Mouse (Mus musculus) embryonic facial prominence, embryonic 11.5 days (tissue): ENCODE measurements at regions not wholly inside any gene's neighbourhood (a gene's known extent, or its start where the extent isn't known, plus 50 kb on each side); places are given as distances from the start of the nearest gene placed in this dataset.

Experiments used
- ATAC-seq: fragments of 200-750 bp; cut with Nextera tagmentation; replicated peaks from 2 replicates; pipeline ENCODE4 v1.8.0; 2017; ENCODE audit warnings: low read depth; ENCODE audit not compliant: insufficient number of reproducible peaks, low FRiP score, low TSS enrichment
- DNase-seq: peaks from one replicate; pipeline ENCODE4 v3.0.0-alpha.2; 2015; ENCODE audit warnings: low spot score
- H3K27ac ChIP-seq: fragments of 300-500 bp; sonication (generic); replicated peaks from 2 replicates; pipeline ENCODE4 v1.5.1; 2014; ENCODE audit warnings: mild to moderate bottlenecking, low read depth, low read length, control low read depth
- H3K27me3 ChIP-seq: fragments of 300-500 bp; sonication (generic); 2 replicates; pipeline ENCODE4 v1.6.1; 2014; ENCODE audit warnings: mild to moderate bottlenecking, low read length, moderate library complexity, mixed read lengths; ENCODE audit not compliant: control insufficient read depth, insufficient read depth
- H3K36me3 ChIP-seq: fragments of 300-500 bp; sonication (generic); replicated peaks from 2 replicates; pipeline ENCODE4 v1.6.1; 2014; ENCODE audit warnings: low read depth, mild to moderate bottlenecking, low read length, moderate library complexity, mixed read lengths; ENCODE audit not compliant: control insufficient read depth, insufficient read depth
- H3K4me1 ChIP-seq: fragments of 300-500 bp; sonication (generic); 2 replicates; pipeline ENCODE4 v1.6.1; 2014; ENCODE audit warnings: low read length, mixed read lengths; ENCODE audit not compliant: control insufficient read depth, insufficient read depth
- H3K4me2 ChIP-seq: fragments of 300-500 bp; sonication (generic); 2 replicates; pipeline ENCODE4 v1.6.1; 2014; ENCODE audit warnings: low read depth, mild to moderate bottlenecking, control low read depth, low read length, moderate library complexity
- H3K4me3 ChIP-seq: fragments of 300-500 bp; sonication (generic); 2 replicates; pipeline ENCODE4 v1.5.1; 2014; ENCODE audit warnings: low read depth, low read length, control low read depth
- H3K9ac ChIP-seq: fragments of 300-500 bp; sonication (generic); replicated peaks from 2 replicates; pipeline ENCODE4 v1.6.1; 2014; ENCODE audit warnings: mild to moderate bottlenecking, control low read depth, low read length
- H3K9me3 ChIP-seq: fragments of 300-500 bp; sonication (generic); replicated peaks from 2 replicates; pipeline ENCODE4 v1.6.1; 2016; ENCODE audit warnings: mild to moderate bottlenecking, low read length, inconsistent platforms, mixed read lengths; ENCODE audit not compliant: control insufficient read depth
- WGBS: fragments of 180-500 bp; shearing (Covaris S2); extraction: QIAGEN DNeasy Blood & Tissue Kit; methylation state at CpG from one replicate; pipeline ENCODE4 v1.1.7; 2014; 5-methylcytosine and 5-hydroxymethylcytosine counted together

DNA sequence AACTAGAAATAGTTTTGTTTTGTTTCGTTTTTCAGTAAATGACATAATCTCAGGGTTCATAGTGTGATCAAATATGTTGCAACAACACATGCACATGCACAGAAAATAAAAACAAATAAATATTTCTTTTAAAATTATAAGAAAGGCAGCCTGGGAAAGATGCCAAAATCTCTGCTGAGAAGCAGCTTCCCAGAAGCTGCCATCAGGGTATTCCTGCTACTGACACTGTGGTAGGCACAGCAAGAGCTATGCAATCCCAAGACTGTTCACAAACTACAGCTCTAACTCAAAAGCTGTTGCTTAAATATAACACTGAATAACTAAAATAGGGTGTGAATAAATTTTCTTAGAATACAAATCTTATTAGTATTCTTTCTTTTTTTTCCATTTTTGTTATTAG is 570.7 kb upstream of the Lmcd1 start:
- H3K36me3 ChIP-seq, result no peaks in the 10 kb centered on the region
- WGBS, result 76% methylated on average over 1 of the region's 1 CpGs
- no peak overlapping the region for H3K4me2 ChIP-seq
- ATAC-seq, result no peak
- H3K27ac ChIP-seq, result no peak overlapping the region
- H3K4me1 ChIP-seq, result no peaks in the 10 kb centered on the region
- H3K27me3 ChIP-seq, result no peaks in the 10 kb centered on the region
- no peak overlapping the region for H3K4me3 ChIP-seq
- DNase-seq, result no peak
- no peak overlapping the region for H3K9ac ChIP-seq
- H3K9me3 ChIP-seq, result no peaks in the 10 kb centered on the region

DNA sequence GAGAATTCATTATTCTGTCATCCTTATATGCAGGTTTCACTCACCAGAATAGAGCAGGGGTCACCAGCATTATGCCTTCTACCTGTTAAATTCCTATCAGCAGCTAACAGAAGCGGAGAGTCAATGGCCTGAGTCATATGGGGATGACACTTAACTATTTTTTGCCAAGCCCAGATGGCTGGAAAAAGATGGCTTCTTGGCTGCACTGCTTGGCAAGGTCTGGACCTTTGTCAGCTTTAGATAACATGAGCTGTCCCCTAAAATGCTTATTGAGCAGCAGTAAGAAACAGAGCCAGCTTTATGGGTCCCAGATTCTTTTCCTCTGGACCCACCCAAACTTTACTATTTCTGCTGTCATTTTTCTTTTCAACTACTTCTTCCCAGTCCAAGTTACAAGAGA is 565.3 kb upstream of the Lmcd1 start:
- ATAC-seq, result no peak
- Histone ChIP-seq H3K27ac (no peak overlapping the region), H3K27me3 (no peaks in the 10 kb centered on the region), H3K4me3 (no peak overlapping the region), H3K36me3 (no peaks in the 10 kb centered on the region), H3K9me3 (no peaks in the 10 kb centered on the region), H3K4me2 (no peak overlapping the region), H3K4me1 (no peaks in the 10 kb centered on the region), H3K9ac (no peak overlapping the region)
- DNase-seq, result no peak
- 86% methylated on average over 1 of the region's 1 CpGs for WGBS

DNA sequence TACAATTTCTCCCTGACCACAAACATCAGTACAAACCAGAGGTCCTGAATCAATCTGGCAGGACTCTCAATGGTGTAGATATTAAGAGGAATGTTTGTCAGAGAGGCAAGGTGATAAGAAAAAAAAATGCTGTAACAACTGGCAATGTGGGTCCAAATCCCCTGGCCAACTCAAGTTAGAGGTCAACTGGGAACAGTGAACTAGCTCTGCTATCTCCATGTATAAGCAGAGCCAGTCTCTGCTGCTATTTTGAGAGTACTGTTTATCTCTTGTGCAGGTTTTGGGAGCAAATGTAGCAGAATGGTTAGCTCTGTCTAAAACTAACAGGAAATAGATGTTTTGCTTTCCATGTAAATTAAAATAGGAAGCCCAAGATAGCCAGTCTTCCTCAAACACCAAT is 547.6 kb upstream of the Lmcd1 start:
- Histone ChIP-seq H3K9ac (no peak overlapping the region), H3K4me3 (no peak overlapping the region), H3K36me3 (no peaks in the 10 kb centered on the region), H3K4me2 (no peak overlapping the region), H3K27ac (no peak overlapping the region), H3K27me3 (no peaks in the 10 kb centered on the region), H3K9me3 (no peaks in the 10 kb centered on the region), H3K4me1 (no peaks in the 10 kb centered on the region)
- DNase-seq, result no peak
- no peak for ATAC-seq

DNA sequence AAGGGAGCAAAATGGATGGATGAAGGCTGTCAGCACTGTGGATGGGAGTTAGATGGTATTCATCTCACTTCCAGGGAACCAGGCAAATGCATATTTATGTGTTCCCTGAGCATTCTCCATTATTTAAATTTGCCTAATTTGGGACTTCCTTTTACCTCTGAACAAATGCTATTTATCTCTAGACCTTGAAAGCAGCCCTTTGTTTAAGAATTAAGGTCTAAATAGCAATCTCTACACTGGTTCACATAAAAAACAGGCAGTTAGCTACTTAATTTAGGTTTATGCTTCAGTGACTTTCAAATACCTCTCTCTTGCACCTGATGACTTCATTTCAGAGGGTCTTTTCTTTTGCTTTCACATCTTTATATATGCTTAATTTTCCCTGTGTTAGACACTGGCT is 543.2 kb upstream of the Lmcd1 start:
- H3K9me3 ChIP-seq, result no peaks in the 10 kb centered on the region
- no peak overlapping the region for H3K27ac ChIP-seq
- no peak overlapping the region for H3K4me3 ChIP-seq
- no peak overlapping the region for H3K9ac ChIP-seq
- ATAC-seq (no peak), DNase-seq (no peak)
- no peaks in the 10 kb centered on the region for H3K27me3 ChIP-seq
- no peaks in the 10 kb centered on the region for H3K4me1 ChIP-seq
- no peaks in the 10 kb centered on the region for H3K36me3 ChIP-seq
- H3K4me2 ChIP-seq, result no peak overlapping the region

DNA sequence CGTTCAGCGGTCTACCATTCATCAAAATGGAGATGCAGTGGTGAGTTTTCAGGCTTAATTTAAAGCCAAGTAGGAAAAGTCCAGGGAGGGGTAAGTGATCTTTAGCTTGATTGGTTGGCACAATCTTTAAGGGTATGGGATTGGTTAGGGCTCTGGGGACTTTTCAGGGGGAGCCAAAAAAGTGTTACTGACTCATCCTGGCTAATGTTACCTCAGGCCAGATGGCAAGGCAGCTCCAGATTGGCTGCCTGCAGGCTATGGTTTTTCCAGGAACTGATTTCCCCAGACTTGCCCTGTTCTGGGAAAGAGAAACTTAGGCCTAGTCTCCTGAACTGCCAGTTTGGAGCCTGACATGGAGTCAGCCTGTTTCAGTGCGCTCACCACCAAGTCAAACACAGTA is 539.6 kb upstream of the Lmcd1 start:
- WGBS, result 92% methylated on average over 3 of the region's 3 CpGs
- no peaks in the 10 kb centered on the region for H3K4me1 ChIP-seq
- ATAC-seq, result no peak

DNA sequence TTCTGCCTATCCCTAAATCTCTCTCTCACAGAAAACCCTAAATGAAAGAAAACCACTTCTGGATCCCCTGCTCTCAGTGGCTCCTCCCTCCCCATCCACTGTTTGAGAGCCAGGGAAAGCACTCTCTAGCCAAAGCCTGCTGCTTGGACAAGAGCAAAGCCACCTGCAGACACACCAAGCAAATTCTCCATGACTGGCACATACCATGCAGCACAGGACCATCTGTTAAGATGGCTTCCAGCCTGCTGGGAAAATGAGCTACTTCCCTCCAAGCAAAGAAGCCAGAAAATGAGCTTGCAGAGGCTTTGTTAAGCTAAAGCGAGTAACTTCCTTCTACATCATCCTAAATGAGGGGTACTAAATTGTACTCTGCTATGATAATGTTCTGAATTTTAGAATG is 534.6 kb upstream of the Lmcd1 start:
- Histone ChIP-seq H3K36me3 (no peaks in the 10 kb centered on the region), H3K4me1 (no peaks in the 10 kb centered on the region), H3K4me2 (no peak overlapping the region), H3K9ac (no peak overlapping the region), H3K27ac (no peak overlapping the region), H3K9me3 (no peaks in the 10 kb centered on the region), H3K4me3 (no peak overlapping the region), H3K27me3 (no peaks in the 10 kb centered on the region)
- WGBS, result 81% methylated on average over 1 of the region's 1 CpGs
- DNase-seq (no peak), ATAC-seq (no peak)

More for the DNA sequence above, 539.6 kb upstream of the Lmcd1 start:
- H3K9ac ChIP-seq, result no peak overlapping the region
- DNase-seq, result no peak
- no peaks in the 10 kb centered on the region for H3K36me3 ChIP-seq
- no peaks in the 10 kb centered on the region for H3K27me3 ChIP-seq
- H3K4me3 ChIP-seq, result no peak overlapping the region
- no peaks in the 10 kb centered on the region for H3K9me3 ChIP-seq
- no peak overlapping the region for H3K4me2 ChIP-seq
- H3K27ac ChIP-seq, result no peak overlapping the region

DNA sequence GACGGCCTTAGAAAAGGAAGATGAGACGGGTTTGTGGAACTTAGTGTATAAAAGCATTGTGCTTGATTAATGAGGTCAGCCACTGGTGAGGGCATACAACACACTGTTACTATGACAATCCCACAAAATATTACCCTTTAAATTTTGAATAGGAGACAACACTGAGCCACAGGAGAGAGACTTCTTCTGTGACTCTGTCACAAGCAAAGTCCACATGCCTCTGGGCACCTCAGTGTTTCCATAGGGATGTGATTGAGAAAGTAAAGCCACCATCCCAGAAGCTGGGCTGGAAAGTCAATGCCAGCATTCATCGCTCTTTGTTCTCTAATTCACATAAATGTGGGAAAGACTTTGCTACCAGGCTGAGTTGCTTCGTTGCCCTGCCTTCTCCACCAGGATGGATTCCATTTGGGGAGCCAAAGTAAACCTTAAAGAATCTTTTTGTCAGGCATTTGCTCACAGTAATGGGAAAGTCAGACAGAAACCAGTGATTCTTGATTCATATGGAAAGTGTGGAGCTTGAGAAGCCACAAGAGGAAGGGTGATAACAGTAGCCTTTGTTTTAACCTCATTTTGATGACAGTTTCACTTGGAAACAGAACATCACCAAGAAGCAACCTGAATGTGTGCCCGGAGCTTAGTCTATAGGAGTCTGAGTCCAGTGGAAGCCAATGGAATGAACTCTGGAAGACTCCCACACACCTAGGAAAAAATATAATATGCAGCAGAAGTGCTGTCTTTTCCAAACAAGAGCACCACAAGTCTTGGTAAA is 491.7 kb upstream of the Lmcd1 start:
- no peaks in the 10 kb centered on the region for H3K9me3 ChIP-seq
- DNase-seq, result no peak
- H3K36me3 ChIP-seq, result no peaks in the 10 kb centered on the region
- WGBS, result 81% methylated on average over 5 of the region's 5 CpGs
- H3K27ac ChIP-seq, result no peak overlapping the region
- no peak overlapping the region for H3K4me2 ChIP-seq
- H3K4me3 ChIP-seq, result no peak overlapping the region
- ATAC-seq, result no peak
- no peaks in the 10 kb centered on the region for H3K4me1 ChIP-seq
- H3K9ac ChIP-seq, result no peak overlapping the region
- H3K27me3 ChIP-seq, result no peaks in the 10 kb centered on the region

DNA sequence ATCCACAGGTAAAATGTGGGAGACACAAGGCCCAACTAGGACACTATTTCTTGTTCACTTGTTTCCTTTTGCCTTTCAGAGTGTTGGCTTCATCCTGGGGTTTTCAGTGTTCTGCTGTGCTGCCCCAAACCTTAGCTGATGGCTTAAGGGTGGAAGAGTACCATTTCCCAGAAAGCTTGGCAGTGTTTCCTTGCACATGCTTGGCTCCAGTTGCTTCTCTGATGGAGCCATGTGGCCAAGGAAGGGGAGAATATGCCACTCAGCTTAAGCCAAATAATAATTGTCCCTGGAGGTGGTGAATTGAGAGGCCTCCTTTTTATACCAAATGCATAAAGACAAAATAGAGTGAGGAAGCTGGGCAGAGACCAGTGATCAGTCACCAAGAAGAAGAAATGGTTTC is 464.9 kb upstream of the Lmcd1 start:
- H3K36me3 ChIP-seq, result no peaks in the 10 kb centered on the region
- ATAC-seq (no peak), DNase-seq (no peak)
- no peaks in the 10 kb centered on the region for H3K27me3 ChIP-seq
- no peak overlapping the region for H3K27ac ChIP-seq
- H3K4me2 ChIP-seq, result no peak overlapping the region
- H3K9me3 ChIP-seq, result no peaks in the 10 kb centered on the region
- H3K4me3 ChIP-seq, result no peak overlapping the region
- no peak overlapping the region for H3K9ac ChIP-seq
- no peaks in the 10 kb centered on the region for H3K4me1 ChIP-seq
